Mouse (Mus musculus) intestine, embryonic 15.5 days (tissue): Measurements from ENCODE around the gene Klc3. TPM values are rescaled to one million over a fixed set of nuclear protein-coding genes. Genes with fewer than 3 reads are reported as not detected.

Source experiments
- ATAC-seq: fragments of 200-750 bp; cut with Nextera tagmentation; 2 replicates; pipeline ENCODE4 v1.8.0; 2017; ENCODE audit warnings: moderate TSS enrichment, moderate library complexity
- H3K27ac ChIP-seq: fragments of 300-500 bp; sonication (generic); 2 replicates; pipeline ENCODE4 v1.5.1; 2015; ENCODE audit warnings: mild to moderate bottlenecking, inconsistent platforms
- H3K27me3 ChIP-seq: fragments of 300-500 bp; sonication (generic); replicated peaks from 2 replicates; pipeline ENCODE4 v1.6.1; 2015; ENCODE audit warnings: inconsistent platforms
- H3K36me3 ChIP-seq: fragments of 300-500 bp; sonication (generic); 2 replicates; pipeline ENCODE4 v1.6.1; 2015; ENCODE audit warnings: inconsistent platforms
- H3K4me1 ChIP-seq: fragments of 300-500 bp; sonication (generic); replicated peaks from 2 replicates; pipeline ENCODE4 v1.6.1; 2015; ENCODE audit warnings: inconsistent platforms
- H3K4me2 ChIP-seq: fragments of 300-500 bp; sonication (generic); replicated peaks from 2 replicates; pipeline ENCODE4 v1.6.1; 2015; ENCODE audit warnings: mild to moderate bottlenecking, inconsistent platforms
- H3K4me3 ChIP-seq: fragments of 300-500 bp; sonication (generic); replicated peaks from 2 replicates; pipeline ENCODE4 v1.5.1; 2015; ENCODE audit warnings: inconsistent platforms
- H3K9ac ChIP-seq: fragments of 300-500 bp; sonication (generic); 2 replicates; pipeline ENCODE4 v1.6.1; 2015; ENCODE audit warnings: inconsistent platforms
- H3K9me3 ChIP-seq: fragments of 300-500 bp; sonication (generic); 2 replicates; pipeline ENCODE4 v1.6.1; 2016; ENCODE audit warnings: inconsistent platforms
- WGBS: fragments of 180-500 bp; shearing (Covaris S2); methylation state at CpG from one replicate; pipeline ENCODE4 v1.1.7; 2015; 5-methylcytosine and 5-hydroxymethylcytosine counted together
- microRNA counts: library from miRNA; unstranded; fragments of <30 nt; microRNA quantifications from one replicate; lab custom pipeline; 2016
- polyA plus RNA-seq: library from polyadenylated mRNA; unstranded; fragments of >200 nt; fragmentation: Nextera tagmentation; extraction: Ambion mirVana; gene quantifications from 2 replicates; pipeline ENCODE4 v1.2.1, GENCODE M21; 2015

Klc3 gene
- polyA plus RNA-seq, 1 experiment from 2014 or later, result 3.7 TPM

DNA sequence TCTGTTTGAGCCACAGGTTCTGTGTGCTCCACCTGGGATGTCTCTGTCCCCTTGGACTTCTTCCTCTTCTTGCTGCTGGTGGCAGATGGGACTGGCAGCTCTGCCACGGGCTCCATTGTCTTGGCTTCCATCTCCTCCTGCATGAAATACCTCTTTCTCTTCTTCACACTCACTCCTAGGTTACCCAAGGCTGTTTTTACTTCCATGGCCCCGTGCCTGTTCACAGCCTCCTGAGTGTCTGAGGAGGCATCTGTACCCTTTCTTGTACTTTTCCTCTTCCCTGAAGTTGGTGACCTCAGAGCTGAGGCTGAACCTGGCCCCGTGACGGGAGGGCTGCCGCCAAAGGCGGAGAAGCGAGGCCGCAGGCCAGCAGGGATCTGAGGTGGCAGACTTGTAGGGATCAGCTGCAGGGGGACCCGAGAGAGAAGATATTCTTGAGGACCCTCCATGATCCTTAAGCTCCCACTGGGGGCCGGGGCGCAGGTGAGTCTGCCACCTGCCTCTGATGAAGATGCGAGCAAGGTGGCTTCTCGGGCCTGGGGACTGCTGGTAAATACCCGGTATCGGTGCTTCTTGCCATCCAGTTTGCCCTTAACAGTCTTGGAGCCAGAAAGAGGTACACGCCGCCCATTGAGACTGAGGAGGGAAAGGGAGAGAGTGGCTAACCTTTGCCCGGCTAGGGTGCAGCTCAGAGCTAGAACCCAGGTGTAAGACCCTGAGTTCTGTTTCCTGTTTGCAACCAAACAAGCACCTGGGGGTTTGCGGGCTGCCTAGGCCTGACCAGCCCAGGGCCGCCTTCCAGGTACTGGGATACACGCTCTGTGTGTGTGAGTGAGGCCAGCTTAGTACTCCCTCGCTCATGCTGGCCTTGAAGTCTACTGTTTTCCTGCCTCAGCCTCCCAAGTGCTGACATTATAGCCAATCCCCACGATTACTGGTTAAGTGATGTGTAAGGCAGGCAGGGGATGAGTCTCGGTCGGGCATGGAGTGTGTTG, 46.2 kb downstream of the Klc3 start:
- ATAC-seq, result no peak

GRCm38 (mm10) chr7:19356311-19356710, 47.6 kb downstream of the Klc3 start:
- no peak for ATAC-seq

More for the DNA sequence above, 46.2 kb downstream of the Klc3 start:
- Histone ChIP-seq H3K4me3 (peak overlapping the region; percentile 73; the same call in 1 of the 2 replicates), H3K9me3 (no peaks in the 10 kb centered on the region), H3K36me3 (peaks cover 15% of the 10 kb centered on the region; the same call in 1 of the 2 replicates), H3K27ac (no peak overlapping the region), H3K4me1 (peaks cover 29% of the 10 kb centered on the region), H3K9ac (no peak overlapping the region), H3K27me3 (no peaks in the 10 kb centered on the region), H3K4me2 (peak overlapping the region; percentile 99)
- 87% methylated on average over 25 of the region's 25 CpGs for WGBS

GRCm38 (mm10) chr7:19354991-19355390, 48.9 kb downstream of the Klc3 start:
- Histone ChIP-seq H3K36me3 (peaks cover 18% of the 10 kb centered on the region; the same call in 1 of the 2 replicates), H3K4me3 (no peak overlapping the region), H3K27ac (no peak overlapping the region), H3K4me1 (peaks cover 10% of the 10 kb centered on the region), H3K9me3 (no peaks in the 10 kb centered on the region), H3K9ac (no peak overlapping the region), H3K4me2 (no peak overlapping the region), H3K27me3 (no peaks in the 10 kb centered on the region)
- ATAC-seq, result no peak
- WGBS, result 87% methylated on average over 5 of the region's 5 CpGs

More at GRCm38 (mm10) chr7:19356311-19356710, 47.6 kb downstream of the Klc3 start:
- peaks cover 19% of the 10 kb centered on the region for H3K4me1 ChIP-seq
- no peaks in the 10 kb centered on the region for H3K27me3 ChIP-seq
- no peak overlapping the region for H3K9ac ChIP-seq
- H3K27ac ChIP-seq, result no peak overlapping the region
- H3K4me2 ChIP-seq, result no peak overlapping the region
- H3K9me3 ChIP-seq, result no peaks in the 10 kb centered on the region
- 73% methylated on average over 10 of the region's 10 CpGs for WGBS
- peaks cover 15% of the 10 kb centered on the region; the same call in 1 of the 2 replicates for H3K36me3 ChIP-seq
- no peak overlapping the region for H3K4me3 ChIP-seq

- Histone ChIP-seq H3K27ac (no peak overlapping the region), H3K4me2 (no peak overlapping the region), H3K27me3 (no peaks in the 10 kb centered on the region), H3K9me3 (no peaks in the 10 kb centered on the region), H3K9ac (no peak overlapping the region), H3K4me1 (peaks cover 8% of the 10 kb centered on the region), H3K4me3 (no peak overlapping the region), H3K36me3 (peaks cover 5% of the 10 kb centered on the region; the same call in 1 of the 2 replicates)
- ATAC-seq, result no peak
- WGBS, result 92% methylated on average over 8 of the region's 8 CpGs
These were observed 53.7 kb downstream of the Klc3 start for GRCm38 (mm10) chr7:19350221-19350620.

DNA sequence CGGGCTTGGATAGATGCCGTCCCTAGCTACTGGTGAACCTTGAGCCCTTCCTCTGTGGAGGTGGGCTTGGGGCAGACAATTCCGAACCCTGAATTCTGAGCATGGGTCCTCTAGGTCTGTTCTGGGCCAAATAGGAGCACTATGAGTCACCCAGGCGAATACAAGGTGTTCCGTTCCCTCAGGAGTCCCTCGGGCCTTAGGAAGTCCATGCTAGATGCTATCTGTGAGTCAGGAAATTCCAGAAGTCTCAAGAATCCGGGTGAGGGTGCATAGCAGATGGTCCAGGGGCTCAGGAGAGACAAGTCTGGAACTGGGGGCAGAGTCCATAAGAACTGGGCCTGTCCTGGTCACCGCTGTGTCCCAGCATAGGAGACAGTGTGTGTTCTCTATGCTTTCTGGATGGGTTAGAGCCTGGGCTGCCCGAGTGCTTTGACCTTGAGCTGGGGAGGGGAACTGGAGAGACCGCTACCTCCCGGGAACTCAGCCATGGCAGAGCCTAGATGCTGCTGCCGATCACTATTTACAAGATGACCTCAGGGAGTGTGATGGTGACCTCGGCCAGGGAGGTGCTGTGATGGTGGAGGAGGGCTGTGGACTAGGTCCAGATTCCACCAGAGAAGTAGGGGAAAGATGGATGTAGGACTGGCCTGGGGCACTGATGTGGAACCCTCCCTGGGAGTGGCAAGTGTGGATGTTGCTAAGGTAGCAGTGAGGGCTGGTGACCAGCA, 54.6 kb downstream of the Klc3 start:
- Histone ChIP-seq H3K4me3 (no peak overlapping the region), H3K9me3 (no peaks in the 10 kb centered on the region), H3K4me2 (no peak overlapping the region), H3K36me3 (peaks cover 3% of the 10 kb centered on the region; the same call in 1 of the 2 replicates), H3K27me3 (no peaks in the 10 kb centered on the region), H3K9ac (no peak overlapping the region), H3K27ac (no peak overlapping the region), H3K4me1 (peaks cover 12% of the 10 kb centered on the region)
- no peak for ATAC-seq
- 82% methylated on average over 13 of the region's 13 CpGs for WGBS

GRCm38 (mm10) chr7:19344938-19345471, 58.9 kb downstream of the Klc3 start:
- under 1% methylated on average over 31 of the region's 31 CpGs for WGBS

More at GRCm38 (mm10) chr7:19344938-19345471, 58.9 kb downstream of the Klc3 start:
- H3K4me1 ChIP-seq, result peaks cover 36% of the 10 kb centered on the region
- peak overlapping the region; percentile 79 for H3K4me2 ChIP-seq
- H3K36me3 ChIP-seq, result no peaks in the 10 kb centered on the region; the same call in 1 of the 2 replicates
- ATAC-seq, result peak; percentile 96
- H3K27me3 ChIP-seq, result no peaks in the 10 kb centered on the region
- H3K4me3 ChIP-seq, result peak overlapping the region; percentile 77
- H3K27ac ChIP-seq, result peak overlapping the region; percentile 86
- no peaks in the 10 kb centered on the region for H3K9me3 ChIP-seq
- H3K9ac ChIP-seq, result peak overlapping the region; percentile 70

MicroRNAs encoded within 50 kb of the gene (microRNA counts, 519-probe panel; counts per million panel counts)
- microRNA mmu-miR-343 (lab: Ali Mortazavi, UCI), result 97.1 counts per million, percentile 29 among the panel's probes with 10 or more counts

Other genes starting within 250 kb of the Klc3 start
- 2.5 and 2.8 TPM in 2 replicates for gene Gipr, start 238.0 kb downstream of the Klc3 start, polyA plus RNA-seq
- gene Eml2, start 227.7 kb downstream of the Klc3 start, polyA plus RNA-seq, result 6.5 and 7.3 TPM in 2 replicates
- 1.4 and 1.5 TPM in 2 replicates for gene Gpr4, start 191.6 kb downstream of the Klc3 start, polyA plus RNA-seq
- 36.8 and 39.4 TPM in 2 replicates for gene Opa3, start 175.8 kb downstream of the Klc3 start, polyA plus RNA-seq
- 109 and 114 TPM in 2 replicates for gene Vasp, start 132.3 kb downstream of the Klc3 start, polyA plus RNA-seq
- 0.14 and 0.34 TPM in 2 replicates for gene Ppm1n, start 124.0 kb downstream of the Klc3 start, polyA plus RNA-seq
- gene Rtn2, start 121.5 kb downstream of the Klc3 start, polyA plus RNA-seq, result 11.3 and 12.5 TPM in 2 replicates
- 0.09 and 0.14 TPM in 2 replicates for gene Fosb, start 94.1 kb downstream of the Klc3 start, polyA plus RNA-seq
- gene Ercc1, start 59.3 kb downstream of the Klc3 start, polyA plus RNA-seq, result 51.6 and 52.0 TPM in 2 replicates
- gene Cd3eap, start 44.6 kb downstream of the Klc3 start, polyA plus RNA-seq, result 21.7 and 23.4 TPM in 2 replicates
- 3.1 and 4.8 TPM in 2 replicates for gene Ppp1r13l, start 44.4 kb downstream of the Klc3 start, polyA plus RNA-seq
- 16.7 and 17.3 TPM in 2 replicates for gene Ercc2, start 22.1 kb downstream of the Klc3 start, polyA plus RNA-seq
- 5.1 and 9.0 TPM in 2 replicates for gene Ckm, start 672 bp upstream of the Klc3 start, polyA plus RNA-seq
- 5.8 and 6.1 TPM in 2 replicates for gene Mark4, start 54.7 kb upstream of the Klc3 start, polyA plus RNA-seq
- gene Exoc3l2, start 59.2 kb upstream of the Klc3 start, polyA plus RNA-seq, result 0.50 and 0.53 TPM in 2 replicates
- gene Bloc1s3, start 104.3 kb upstream of the Klc3 start, polyA plus RNA-seq, result 1.9 and 2.2 TPM in 2 replicates
- 124 and 137 TPM in 2 replicates for gene Trappc6a, start 104.3 kb upstream of the Klc3 start, polyA plus RNA-seq
- gene Nkpd1, start 113.7 kb upstream of the Klc3 start, polyA plus RNA-seq, result 0.10 and 0.11 TPM in 2 replicates
- 18.3 and 21.8 TPM in 2 replicates for gene Ppp1r37, start 159.0 kb upstream of the Klc3 start, polyA plus RNA-seq
- 0.63 and 0.95 TPM in 2 replicates for gene Zfp296, start 173.2 kb upstream of the Klc3 start, polyA plus RNA-seq
- 131 and 140 TPM in 2 replicates for gene Gemin7, start 173.5 kb upstream of the Klc3 start, polyA plus RNA-seq
- gene Clasrp, start 200.4 kb upstream of the Klc3 start, polyA plus RNA-seq, result 34.2 and 38.3 TPM in 2 replicates
- gene Relb, start 225.3 kb upstream of the Klc3 start, polyA plus RNA-seq, result 8.0 and 8.6 TPM in 2 replicates